Mouse (Mus musculus): ENCODE data around the gene Nup93.

DNA sequence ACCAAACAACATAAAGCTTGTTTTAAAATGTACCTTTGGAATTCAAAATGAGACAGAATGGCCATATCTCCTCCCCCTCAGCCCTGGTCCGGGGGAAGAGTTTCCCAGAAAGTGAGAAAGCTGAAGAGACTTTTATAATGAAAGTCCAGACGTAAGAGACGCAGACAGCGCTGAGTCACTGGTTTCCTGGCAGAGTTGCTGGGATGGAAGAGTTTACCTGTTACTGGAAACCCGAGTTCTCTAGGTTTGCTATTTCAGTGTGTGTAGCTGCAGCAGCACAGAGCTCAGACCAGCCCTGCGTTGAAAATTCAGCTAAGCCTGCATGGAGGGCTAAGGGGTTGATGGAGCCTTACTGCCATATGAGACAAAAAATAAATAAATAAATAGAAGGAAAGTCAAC lies 108.7 kb downstream of the Nup93 start:
- TF ChIP-seq CTCF (IDR thresholded peaks at IDR 0.05; ENCODE audit: control insufficient read depth, insufficient read depth, insufficient read length): no peak
- TF ChIP-seq MAX (IDR thresholded peaks at IDR 0.05): no peak
- no peak for TF ChIP-seq MYOD1 (IDR thresholded peaks at IDR 0.05; ENCODE audit: control insufficient read depth, insufficient read length, low read depth)
